Mouse (Mus musculus) liver, embryonic 18 days (tissue): ENCODE measurements around the gene Mphosph9. TPM values are rescaled to one million over a fixed set of nuclear protein-coding genes. Genes with fewer than 3 reads are reported as not detected.

ENCODE experiments used
- polyA plus RNA-seq: library from polyadenylated mRNA; depleted of rRNA; stranded (reverse); fragments of >200 nt; gene quantifications from 2 replicates; pipeline ENCODE4 v1.2.3, GENCODE M21; 2012; rRNA removed

Gene Mphosph9
- 2.2 and 2.7 TPM in 2 replicates for polyA plus RNA-seq

GRCm38 (mm10) chr5:124327510-124328364, at the start of gene Mphosph9, which contains the start of gene 2810006K23Rik:
Gene Mphosph9 (minus strand): TSS chr5:124327972.
Gene 2810006K23Rik (plus strand): TSS chr5:124328089.

GRCm38 (mm10) chr5:124362982-124363381, 35.2 kb upstream of the Mphosph9 start, which contains the start of gene Cdk2ap1:
Gene Cdk2ap1 (minus strand): TSS chr5:124363082.

GRCm38 (mm10) chr5:124249614-124250591, 77.9 kb downstream of the Mphosph9 start, which contains the start of gene Pitpnm2:
Gene Pitpnm2 (minus strand): TSS chr5:124249760.

Other genes starting within 250 kb of the Mphosph9 start
- gene Abcb9, start 232.2 kb downstream of the Mphosph9 start, polyA plus RNA-seq = 2.3 and 2.5 TPM in 2 replicates
- gene Ogfod2, start 215.7 kb downstream of the Mphosph9 start, polyA plus RNA-seq = 13.9 and 14.7 TPM in 2 replicates
- gene Arl6ip4, start 211.9 kb downstream of the Mphosph9 start, polyA plus RNA-seq = 35.2 and 39.3 TPM in 2 replicates
- gene Pitpnm2, start 78.2 kb downstream of the Mphosph9 start, polyA plus RNA-seq = 9.7 and 12.4 TPM in 2 replicates
- 3.8 and 3.9 TPM in 2 replicates for gene 2810006K23Rik, start 117 bp upstream of the Mphosph9 start, polyA plus RNA-seq
- 53.1 and 56.8 TPM in 2 replicates for gene Cdk2ap1, start 35.1 kb upstream of the Mphosph9 start, polyA plus RNA-seq
- 12.7 and 13.0 TPM in 2 replicates for gene Sbno1, start 98.0 kb upstream of the Mphosph9 start, polyA plus RNA-seq
- gene Kmt5a, start 112.0 kb upstream of the Mphosph9 start, polyA plus RNA-seq = 36.2 and 44.3 TPM in 2 replicates
- 13.1 and 15.8 TPM in 2 replicates for gene Rilpl2, start 150.4 kb upstream of the Mphosph9 start, polyA plus RNA-seq
- gene Snrnp35, start 155.2 kb upstream of the Mphosph9 start, polyA plus RNA-seq = 4.4 and 4.9 TPM in 2 replicates
- 2.2 and 2.7 TPM in 2 replicates for gene Rilpl1, start 203.4 kb upstream of the Mphosph9 start, polyA plus RNA-seq
- 122 and 129 TPM in 2 replicates for gene Tmed2, start 212.7 kb upstream of the Mphosph9 start, polyA plus RNA-seq
- gene Ddx55, start 224.9 kb upstream of the Mphosph9 start, polyA plus RNA-seq = 4.7 and 5.0 TPM in 2 replicates